Mouse (Mus musculus): ENCODE measurements around the gene Hoxb13.

- no peak for TF ChIP-seq POLR2AphosphoS2 (IDR thresholded peaks at IDR 0.05; ENCODE audit: insufficient read length, low read depth)
- TF ChIP-seq POLR2A (IDR thresholded peaks at IDR 0.05; ENCODE audit: insufficient read length, low read depth) = no peak
- no peak for TF ChIP-seq MAX (IDR thresholded peaks at IDR 0.05; ENCODE audit: low read depth)
- TF ChIP-seq USF1 (IDR thresholded peaks at IDR 0.05; ENCODE audit: low read depth) = no peak
Observed at GRCm38 (mm10) chr11:96227676-96228075, 33.6 kb downstream of the Hoxb13 start.

All from myocyte (in vitro differentiated cells).